Mouse (Mus musculus): ENCODE data around the gene Zan.

DNA sequence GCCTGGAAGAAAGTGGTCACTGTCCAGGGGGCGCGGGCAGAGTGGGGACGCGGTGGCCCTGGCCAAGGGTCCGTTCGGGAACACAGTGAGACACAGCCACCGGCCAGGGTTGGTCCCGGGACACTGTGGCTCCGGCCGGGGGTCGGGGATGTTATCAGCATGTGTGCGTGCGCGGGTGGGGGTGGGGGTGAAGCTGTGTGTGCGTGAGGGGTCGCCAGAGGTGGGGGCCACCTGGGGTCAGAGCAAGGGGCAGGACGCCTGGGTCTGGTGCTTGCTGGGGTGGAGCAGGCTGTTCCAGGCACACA, 8.9 kb upstream of the Zan start:
- no peak for TF ChIP-seq POLR2A (IDR thresholded peaks at IDR 0.05; ENCODE audit: insufficient read depth, low read length)
- TF ChIP-seq CTCF (IDR thresholded peaks at IDR 0.05; ENCODE audit: low read depth, low read length) = no peak
- no peak for TF ChIP-seq EP300 (IDR thresholded peaks at IDR 0.05; ENCODE audit: insufficient read depth, low read depth, low read length)

Measured in ES-Bruce4 (cell line).